Mouse (Mus musculus) thymus, adult 2 months (tissue): Measurements from ENCODE around the gene Swsap1. TPM values are rescaled to one million over a fixed set of nuclear protein-coding genes. Genes with fewer than 3 reads are reported as not detected.

Experiments used
- DNase-seq: peaks from one replicate; pipeline ENCODE4 v3.0.0; 2021
- H3K27ac ChIP-seq: fragments of 200-500 bp; 2 replicates; pipeline ENCODE4 v1.5.1; 2012; ENCODE audit warnings: low read length, control low read depth; ENCODE audit not compliant: control insufficient read depth, insufficient read depth
- H3K27me3 ChIP-seq: fragments of 200-500 bp; 2 replicates; pipeline ENCODE4 v1.6.1; 2012; ENCODE audit warnings: mild to moderate bottlenecking, low read length, moderate library complexity, mixed read lengths; ENCODE audit not compliant: control insufficient read depth, insufficient read depth
- H3K36me3 ChIP-seq: fragments of 200-500 bp; 2 replicates; pipeline ENCODE4 v1.6.1; 2012; ENCODE audit warnings: mild to moderate bottlenecking, low read length, moderate library complexity; ENCODE audit not compliant: control insufficient read depth, insufficient read depth
- H3K4me1 ChIP-seq: fragments of 200-500 bp; replicated peaks from 2 replicates; pipeline ENCODE4 v1.6.1; 2012; ENCODE audit warnings: low read length; ENCODE audit not compliant: control insufficient read depth, insufficient read depth
- H3K4me3 ChIP-seq: fragments of 200-500 bp; 2 replicates; pipeline ENCODE4 v1.5.1; 2012; ENCODE audit warnings: mild to moderate bottlenecking, low read length, control low read depth, moderate library complexity; ENCODE audit not compliant: control insufficient read depth, insufficient read depth
- CTCF ChIP-seq: fragments of 200-500 bp; IDR thresholded peaks from 2 replicates; pipeline ENCODE4 v1.5.1; 2012; ENCODE audit warnings: mild to moderate bottlenecking, control low read depth, low read length, moderate library complexity, borderline replicate concordance; ENCODE audit not compliant: control insufficient read depth, poor library complexity, insufficient read depth; ENCODE audit errors: extremely low read depth
- POLR2A ChIP-seq: fragments of 200-500 bp; IDR thresholded peaks from 2 replicates; pipeline ENCODE4 v1.6.1; 2012; ENCODE audit warnings: mild to moderate bottlenecking, low read length, control low read depth, moderate library complexity; ENCODE audit not compliant: control insufficient read depth, poor library complexity, insufficient read depth; ENCODE audit errors: extremely low read depth
- WGBS: fragments of 180-500 bp; shearing (Covaris S2); methylation state at CpG from one replicate; pipeline ENCODE4 v1.1.7; 2018; 5-methylcytosine and 5-hydroxymethylcytosine counted together
- polyA plus RNA-seq: library from polyadenylated mRNA; depleted of rRNA; stranded (reverse); fragments of >200 nt; gene quantifications from 2 replicates; pipeline ENCODE4 v1.2.3, GENCODE M21; 2012

Gene Swsap1
- polyA plus RNA-seq, 1 experiment = 6.7 TPM

DNA sequence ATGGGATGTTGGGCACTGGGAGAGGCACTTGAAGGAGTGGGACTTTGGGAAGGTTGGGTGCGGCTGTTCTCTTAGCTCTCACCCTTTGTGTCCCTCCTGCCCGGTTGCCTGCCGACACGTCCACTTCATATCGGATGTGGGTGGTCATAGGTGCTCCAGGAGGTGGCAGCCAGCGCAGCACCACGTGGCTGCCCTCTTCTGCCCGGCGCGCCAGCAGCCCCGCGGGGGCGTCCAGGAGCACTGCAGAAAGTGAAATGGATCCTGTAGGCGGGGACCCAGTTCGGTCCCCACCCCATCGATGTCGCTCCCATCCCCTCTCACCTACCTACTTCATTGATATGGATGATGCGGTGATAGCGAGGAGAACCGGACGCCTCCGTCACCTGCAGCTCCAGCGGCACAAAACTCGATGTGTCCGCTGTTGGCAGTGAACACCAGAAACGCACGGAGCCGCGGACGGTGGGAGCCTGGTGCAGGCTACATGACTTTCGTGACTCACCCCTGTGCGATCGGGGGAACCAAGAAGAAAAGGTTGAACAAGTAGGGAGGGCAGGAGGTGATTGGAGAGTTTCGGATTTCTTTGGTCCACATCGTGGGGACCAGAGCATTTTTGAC is 5.9 kb downstream of the Swsap1 start:
- H3K27me3 ChIP-seq = peaks cover 10% of the 10 kb centered on the region; the same call in 1 of the 2 replicates
- no peak for TF ChIP-seq CTCF
- no peak for TF ChIP-seq POLR2A
- no peak overlapping the region for H3K27ac ChIP-seq
- no peak overlapping the region; the same call in 1 of the 2 replicates for H3K4me3 ChIP-seq
- WGBS = 5% methylated on average over 35 of the region's 35 CpGs
- no peaks in the 10 kb centered on the region for H3K36me3 ChIP-seq
- peaks cover 20% of the 10 kb centered on the region for H3K4me1 ChIP-seq
- DNase-seq = no peak

DNA sequence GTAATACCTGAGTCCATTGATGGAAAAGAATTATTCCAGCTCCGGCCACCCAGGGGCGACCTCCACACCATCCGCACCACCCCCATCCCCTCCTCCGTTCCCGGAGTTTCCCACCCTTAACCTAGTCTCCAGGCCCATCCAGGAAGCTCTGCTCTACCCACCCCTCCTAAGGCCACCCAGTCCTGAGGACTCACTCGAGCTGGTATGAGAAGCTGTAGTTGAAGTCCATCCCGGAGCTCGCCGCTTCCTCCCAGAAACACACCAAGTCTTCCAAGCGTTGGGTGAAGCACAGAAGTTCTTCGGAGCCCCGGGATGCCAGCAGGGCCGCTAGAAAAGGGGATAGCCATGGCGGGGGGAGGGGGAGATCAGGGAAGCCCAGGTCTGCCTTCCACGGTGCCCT is 6.5 kb downstream of the Swsap1 start:
- no peak for TF ChIP-seq CTCF
- no peak for TF ChIP-seq POLR2A
- Histone ChIP-seq H3K27me3 (peaks cover 10% of the 10 kb centered on the region; the same call in 1 of the 2 replicates), H3K4me1 (peaks cover 17% of the 10 kb centered on the region), H3K4me3 (peak overlapping the region; percentile 9; the same call in 1 of the 2 replicates), H3K36me3 (no peaks in the 10 kb centered on the region), H3K27ac (no peak overlapping the region)
- DNase-seq = no peak
- WGBS = 2% methylated on average over 15 of the region's 15 CpGs

DNA sequence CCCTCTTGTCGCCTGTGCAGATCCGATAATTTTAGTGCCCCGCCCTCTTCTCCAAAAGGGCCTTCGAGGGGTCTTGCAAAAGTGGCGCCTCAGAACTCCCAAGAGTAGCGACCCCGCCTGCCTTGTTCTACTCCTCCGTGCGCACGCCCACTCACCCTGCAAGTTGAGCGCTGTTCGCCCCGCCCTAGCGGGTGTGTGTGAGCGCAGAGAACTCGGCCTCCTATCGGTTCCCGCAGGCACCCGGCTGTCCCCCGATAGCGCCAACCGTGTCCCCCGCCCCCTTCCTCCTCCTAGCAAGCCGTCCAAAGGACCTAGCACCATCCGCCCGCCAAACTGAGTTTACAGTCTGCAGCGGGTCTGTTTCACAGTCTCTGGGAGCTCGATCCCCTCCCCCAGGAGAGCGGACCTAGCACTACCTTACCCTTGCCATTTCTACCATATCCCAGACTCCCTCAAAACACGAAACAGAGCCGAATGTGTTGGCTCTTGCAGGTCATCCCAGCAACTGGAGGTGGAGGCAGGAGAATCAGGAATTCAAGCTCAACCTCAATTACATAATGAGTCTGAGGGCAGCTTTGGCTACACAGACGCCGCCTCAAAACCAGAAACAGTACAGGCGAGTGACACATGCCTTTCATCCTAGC is 7.0 kb downstream of the Swsap1 start:
- WGBS = 6% methylated on average over 34 of the region's 34 CpGs
- peak; percentile 58 for DNase-seq
- H3K4me1 ChIP-seq = peaks cover 17% of the 10 kb centered on the region
- H3K27ac ChIP-seq = no peak overlapping the region
- no peaks in the 10 kb centered on the region for H3K36me3 ChIP-seq
- 0 out of 2 replicates have a peak, but pooled peaks have one; percentile 35 for TF ChIP-seq CTCF
- no peak for TF ChIP-seq POLR2A
- H3K27me3 ChIP-seq = peaks cover 10% of the 10 kb centered on the region; the same call in 1 of the 2 replicates
- peak overlapping the region; percentile 9; the same call in 1 of the 2 replicates for H3K4me3 ChIP-seq

DNA sequence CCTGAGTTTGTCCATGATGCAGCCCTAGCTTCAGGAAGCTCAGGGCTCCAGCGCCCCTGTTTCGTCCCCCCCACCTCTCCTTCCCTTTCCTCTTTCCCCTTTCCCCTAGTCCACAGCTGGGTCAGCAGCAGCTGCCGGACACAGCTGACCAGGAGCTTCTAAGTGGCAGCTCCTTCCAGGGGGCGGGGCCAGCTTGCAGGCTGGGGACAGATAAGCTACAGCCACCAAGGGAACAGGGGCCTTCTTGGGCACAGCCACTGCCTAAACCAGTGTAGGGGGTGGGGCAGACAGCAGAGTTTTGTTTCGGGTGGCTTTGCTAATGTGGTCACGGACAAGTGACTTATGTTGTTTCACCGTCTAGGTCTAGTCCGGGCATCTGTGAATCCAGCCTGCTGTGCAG is 7.9 kb downstream of the Swsap1 start, which contains the start of gene Epor:
TSS of gene Epor (minus strand) at position 90 of the 400 bp plus-strand sequence.
- Histone ChIP-seq H3K4me1 (peaks cover 17% of the 10 kb centered on the region), H3K27ac (no peak within 1 kb of the TSS), H3K27me3 (peaks cover 10% of the 10 kb centered on the region; the same call in 1 of the 2 replicates), H3K36me3 (no peaks in the 10 kb centered on the region), H3K4me3 (peak within 1 kb of the TSS; percentile 9; the same call in 1 of the 2 replicates)
- TF ChIP-seq CTCF (no peak), POLR2A (no peak)
- 63% methylated on average over 8 of the region's 8 CpGs for WGBS
- no peak for DNase-seq

DNA sequence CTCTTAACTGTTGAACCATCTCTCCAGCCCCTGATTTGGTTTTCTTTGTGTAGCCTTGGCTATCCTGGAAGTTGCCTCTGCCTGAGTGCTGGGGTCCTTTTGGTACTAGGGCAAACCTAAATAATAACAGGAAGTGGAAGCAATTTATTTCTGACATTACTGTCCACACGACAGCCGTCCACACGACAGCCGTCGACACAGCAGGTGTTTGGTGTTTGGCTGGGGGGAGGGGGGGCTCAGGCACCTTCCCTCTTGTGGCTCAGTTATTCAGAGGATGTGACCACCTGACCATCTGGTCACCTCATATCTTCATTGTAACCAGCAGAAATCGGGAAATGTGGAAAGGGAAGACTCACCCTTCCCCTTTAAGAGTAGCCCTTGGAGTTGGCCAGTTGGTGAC is 13.3 kb downstream of the Swsap1 start:
- no peak for TF ChIP-seq CTCF
- TF ChIP-seq POLR2A = no peak
- no peaks in the 10 kb centered on the region for H3K27me3 ChIP-seq
- no peak overlapping the region for H3K27ac ChIP-seq
- no peak overlapping the region for H3K4me3 ChIP-seq
- WGBS = 34% methylated on average over 6 of the region's 6 CpGs
- H3K36me3 ChIP-seq = no peaks in the 10 kb centered on the region
- H3K4me1 ChIP-seq = no peaks in the 10 kb centered on the region
- DNase-seq = no peak

DNA sequence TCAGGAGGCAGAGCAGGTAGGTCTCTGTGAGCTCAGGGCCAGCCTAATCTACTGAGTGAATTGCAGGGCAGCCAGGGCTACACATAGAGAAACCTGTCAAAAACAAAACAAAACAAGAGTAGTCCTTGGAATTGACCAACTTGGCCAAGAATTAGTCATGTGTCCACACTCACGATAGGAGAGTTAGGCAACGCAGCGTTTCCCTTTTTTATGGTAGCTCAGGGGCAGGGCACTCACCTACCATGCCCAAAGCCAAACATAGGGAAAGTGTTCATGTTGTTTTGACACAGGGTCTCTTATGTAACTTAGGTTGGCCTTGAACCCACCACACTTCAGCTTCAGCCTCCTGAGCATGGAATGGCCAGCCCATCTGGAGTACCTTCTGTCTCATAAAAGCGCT is 13.7 kb downstream of the Swsap1 start:
- no peaks in the 10 kb centered on the region for H3K4me1 ChIP-seq
- no peaks in the 10 kb centered on the region for H3K27me3 ChIP-seq
- H3K4me3 ChIP-seq = no peak overlapping the region
- no peak for DNase-seq
- H3K36me3 ChIP-seq = no peaks in the 10 kb centered on the region
- WGBS = 86% methylated on average over 4 of the region's 4 CpGs
- H3K27ac ChIP-seq = no peak overlapping the region
- TF ChIP-seq CTCF = no peak
- no peak for TF ChIP-seq POLR2A
